Mouse (Mus musculus) erythroblast, embryonic 14.5 days (primary cell): ENCODE results near the gene Trim56. TPM values are rescaled to one million over a fixed set of nuclear protein-coding genes. Genes with fewer than 3 reads are reported as not detected.
A peak's percentile ranks its signal among the peaks of the same experiment; 100 is the strongest.

Experiments
- H3K27me3 ChIP-seq: 2 replicates; pipeline ENCODE4 v1.6.1; 2012; ENCODE audit warnings: inconsistent platforms; ENCODE audit not compliant: control insufficient read depth
- H3K36me3 ChIP-seq: 2 replicates; pipeline ENCODE4 v1.6.1; 2012; ENCODE audit warnings: mild to moderate bottlenecking, inconsistent platforms; ENCODE audit not compliant: control insufficient read depth
- H3K4me1 ChIP-seq: 2 replicates; pipeline ENCODE4 v1.6.1; 2012; ENCODE audit warnings: inconsistent platforms; ENCODE audit not compliant: control insufficient read depth
- H3K4me3 ChIP-seq: replicated peaks from 2 replicates; pipeline ENCODE3; 2012; ENCODE audit warnings: moderate library complexity, mild to moderate bottlenecking, inconsistent platforms
- H3K9me3 ChIP-seq: 2 replicates; pipeline ENCODE4 v1.6.1; 2012; ENCODE audit warnings: low read length, inconsistent platforms, mixed read lengths; ENCODE audit not compliant: control insufficient read depth
- GATA1 ChIP-seq: IDR thresholded peaks from 2 replicates; pipeline ENCODE4 v1.6.1; 2012; ENCODE audit warnings: low read length, inconsistent platforms, mixed read lengths
- TAL1 ChIP-seq: IDR thresholded peaks from 3 replicates; pipeline ENCODE4 v1.6.1; 2012; ENCODE audit warnings: low read length, inconsistent platforms, mixed read lengths
- polyA plus RNA-seq: library from polyadenylated mRNA; stranded (reverse); fragments of >175 nt; gene quantifications from 2 replicates; pipeline ENCODE4 v1.2.3, GENCODE M21; 2012

Gene Trim56
- polyA plus RNA-seq, 1 experiment, result 3.5 TPM

DNA sequence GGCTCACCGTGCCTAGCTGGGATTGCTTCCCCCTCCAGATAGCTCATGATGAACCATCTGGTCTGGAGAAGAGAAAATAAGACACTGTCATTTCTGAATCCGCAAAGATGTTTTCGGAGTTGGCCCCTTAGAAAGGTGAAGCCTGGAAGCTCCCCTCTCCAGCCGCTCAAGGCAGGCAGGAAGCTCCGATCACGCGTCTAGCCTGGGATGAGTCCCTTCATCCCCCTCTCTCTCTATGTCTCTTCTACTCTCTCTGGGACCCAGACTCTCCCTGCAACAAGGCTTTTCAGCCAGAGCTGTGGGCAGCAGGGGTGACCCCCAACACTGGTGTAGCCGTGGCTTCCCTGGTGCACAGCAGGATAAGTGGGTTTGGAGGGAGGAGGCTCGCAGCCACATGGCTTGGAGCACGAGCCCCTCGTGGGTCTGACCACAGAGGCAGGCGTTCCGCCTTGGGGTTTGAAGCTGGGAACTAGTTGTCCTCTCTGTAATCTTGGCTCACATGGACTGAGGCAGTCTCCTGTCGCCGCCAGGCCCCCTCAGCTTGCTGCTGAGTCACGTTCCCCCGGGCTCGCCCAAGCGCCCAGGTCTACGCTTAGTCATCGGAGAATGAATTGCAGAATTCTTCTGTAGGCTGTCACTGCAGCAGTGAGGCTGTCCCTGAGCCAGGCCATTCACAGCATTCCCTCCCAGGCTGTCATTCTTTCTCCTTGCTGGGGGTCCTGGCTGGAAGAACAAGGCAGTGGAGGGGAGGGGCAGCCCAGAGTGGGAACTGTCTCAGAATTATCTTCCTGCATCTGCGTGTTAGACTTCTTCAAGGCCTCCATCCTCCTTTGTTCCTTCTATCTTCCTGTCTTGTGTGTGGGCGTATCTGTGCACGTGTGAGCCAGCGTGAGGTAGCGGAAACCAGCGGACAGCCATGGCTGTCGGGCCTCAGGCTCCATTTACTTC lies 13.2 kb downstream of the Trim56 start:
- H3K36me3 ChIP-seq, result peaks cover 53% of the 10 kb centered on the region
- H3K9me3 ChIP-seq, result peaks cover 28% of the 10 kb centered on the region
- H3K27me3 ChIP-seq, result no peaks in the 10 kb centered on the region
- TF ChIP-seq TAL1, result peak; percentile 46; the same call in 2 of the 3 replicates
- TF ChIP-seq GATA1, result no peak
- peak overlapping the region; percentile 60 for H3K4me3 ChIP-seq
- H3K4me1 ChIP-seq, result peaks cover 98% of the 10 kb centered on the region

- Histone ChIP-seq H3K4me1 (peaks cover 99% of the 10 kb centered on the region), H3K4me3 (peak overlapping the region; percentile 60), H3K27me3 (no peaks in the 10 kb centered on the region), H3K36me3 (peaks cover 53% of the 10 kb centered on the region), H3K9me3 (peaks cover 28% of the 10 kb centered on the region)
- TF ChIP-seq GATA1, result no peak
- no peak for TF ChIP-seq TAL1
Observed at GRCm38 (mm10) chr5:137102078-137102477, 13.9 kb downstream of the Trim56 start.

DNA sequence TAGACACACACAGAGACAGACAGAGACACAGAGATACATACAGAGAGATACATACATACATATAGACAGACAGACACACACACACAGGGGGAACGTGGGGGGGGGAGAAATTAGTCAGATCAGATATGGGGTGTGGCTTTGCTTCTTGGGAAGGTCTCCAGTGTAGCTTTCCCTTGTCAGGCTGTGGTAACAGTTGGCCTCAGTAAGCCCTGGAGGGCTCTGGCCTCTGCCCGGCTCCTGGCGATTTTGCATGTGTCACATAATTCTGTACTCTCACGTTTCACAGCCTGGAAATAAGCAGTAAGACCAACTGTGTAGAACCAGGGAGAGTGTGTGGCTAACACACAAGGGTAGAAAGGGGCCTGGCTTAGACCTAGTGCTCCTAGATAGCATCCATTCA lies 15.3 kb downstream of the Trim56 start:
- H3K27me3 ChIP-seq, result no peaks in the 10 kb centered on the region
- TF ChIP-seq TAL1 (no peak), GATA1 (no peak)
- peaks cover 28% of the 10 kb centered on the region for H3K9me3 ChIP-seq
- peaks cover 46% of the 10 kb centered on the region for H3K36me3 ChIP-seq
- H3K4me1 ChIP-seq, result peaks cover 88% of the 10 kb centered on the region
- no peak overlapping the region for H3K4me3 ChIP-seq

DNA sequence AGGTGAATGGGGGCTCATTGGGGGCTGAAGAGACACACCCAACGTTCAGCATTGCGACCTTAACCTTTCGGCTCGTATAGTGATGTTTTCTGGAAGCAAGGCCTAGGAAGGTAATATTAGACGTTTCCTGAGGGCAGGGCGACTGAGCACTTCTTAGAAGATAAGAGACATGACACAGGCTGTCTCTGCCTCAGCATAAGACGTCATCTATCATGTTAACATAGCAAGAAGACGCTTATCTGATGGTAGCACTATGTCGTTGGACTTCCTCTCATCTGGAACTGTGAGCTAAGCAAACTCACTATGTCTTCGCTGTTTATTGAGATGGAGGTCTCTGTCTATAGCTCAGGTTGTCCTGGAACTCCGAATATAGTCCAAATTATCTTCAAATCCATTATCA lies 17.6 kb downstream of the Trim56 start:
- no peaks in the 10 kb centered on the region for H3K27me3 ChIP-seq
- H3K4me3 ChIP-seq, result peak overlapping the region; percentile 10
- peaks cover 77% of the 10 kb centered on the region for H3K4me1 ChIP-seq
- H3K9me3 ChIP-seq, result peaks cover 16% of the 10 kb centered on the region
- H3K36me3 ChIP-seq, result peaks cover 24% of the 10 kb centered on the region
- TF ChIP-seq TAL1 (no peak), GATA1 (peak; percentile 91)

- Histone ChIP-seq H3K36me3 (peaks cover 8% of the 10 kb centered on the region), H3K4me3 (no peak overlapping the region), H3K27me3 (no peaks in the 10 kb centered on the region), H3K9me3 (no peaks in the 10 kb centered on the region), H3K4me1 (peaks cover 61% of the 10 kb centered on the region)
- no peak for TF ChIP-seq GATA1
- no peak for TF ChIP-seq TAL1
Observed at GRCm38 (mm10) chr5:137096037-137096436, 20.0 kb downstream of the Trim56 start.

GRCm38 (mm10) chr5:137095135-137095534 lies 20.9 kb downstream of the Trim56 start:
- Histone ChIP-seq H3K4me3 (no peak overlapping the region), H3K9me3 (no peaks in the 10 kb centered on the region), H3K27me3 (no peaks in the 10 kb centered on the region), H3K4me1 (peaks cover 52% of the 10 kb centered on the region), H3K36me3 (peaks cover 5% of the 10 kb centered on the region)
- TF ChIP-seq TAL1, result no peak

- Histone ChIP-seq H3K27me3 (no peaks in the 10 kb centered on the region), H3K9me3 (no peaks in the 10 kb centered on the region), H3K36me3 (0 out of 2 replicates have a peak, but pooled peaks cover 2% of the 10 kb centered on the region), H3K4me1 (peaks cover 42% of the 10 kb centered on the region), H3K4me3 (no peak overlapping the region)
- TF ChIP-seq TAL1 (no peak), GATA1 (no peak)
Observed at GRCm38 (mm10) chr5:137093720-137094119, 22.3 kb downstream of the Trim56 start.

DNA sequence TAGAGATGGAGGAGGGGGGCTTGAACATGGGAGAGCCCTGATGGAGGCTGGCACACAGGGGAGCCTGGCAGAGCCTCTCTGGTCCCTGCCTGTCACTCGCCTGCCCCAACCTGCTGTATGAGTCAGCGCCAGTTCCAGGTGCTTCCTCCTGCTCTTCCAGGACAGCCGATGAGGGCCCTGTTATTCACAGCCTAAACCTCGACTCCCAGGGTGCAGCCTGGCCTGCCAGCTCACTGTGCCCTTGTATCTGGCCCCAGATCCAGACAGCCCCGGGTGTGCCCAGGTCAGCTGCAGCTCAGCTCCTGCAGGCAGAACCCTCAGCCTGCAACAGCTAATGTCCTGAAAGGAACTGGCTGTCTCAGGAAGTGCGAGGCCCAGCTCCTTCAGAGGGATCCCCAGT lies 24.4 kb downstream of the Trim56 start:
- TF ChIP-seq TAL1, result no peak
- no peak for TF ChIP-seq GATA1
- peaks cover 8% of the 10 kb centered on the region for H3K9me3 ChIP-seq
- no peaks in the 10 kb centered on the region; the same call in 1 of the 2 replicates for H3K36me3 ChIP-seq
- H3K27me3 ChIP-seq, result no peaks in the 10 kb centered on the region
- no peak overlapping the region for H3K4me3 ChIP-seq
- H3K4me1 ChIP-seq, result peaks cover 29% of the 10 kb centered on the region

- Histone ChIP-seq H3K9me3 (peaks cover 12% of the 10 kb centered on the region), H3K4me1 (peaks cover 34% of the 10 kb centered on the region)
- TF ChIP-seq TAL1, result no peak
- TF ChIP-seq GATA1, result no peak
Observed at GRCm38 (mm10) chr5:137090870-137091269, 25.1 kb downstream of the Trim56 start.

DNA sequence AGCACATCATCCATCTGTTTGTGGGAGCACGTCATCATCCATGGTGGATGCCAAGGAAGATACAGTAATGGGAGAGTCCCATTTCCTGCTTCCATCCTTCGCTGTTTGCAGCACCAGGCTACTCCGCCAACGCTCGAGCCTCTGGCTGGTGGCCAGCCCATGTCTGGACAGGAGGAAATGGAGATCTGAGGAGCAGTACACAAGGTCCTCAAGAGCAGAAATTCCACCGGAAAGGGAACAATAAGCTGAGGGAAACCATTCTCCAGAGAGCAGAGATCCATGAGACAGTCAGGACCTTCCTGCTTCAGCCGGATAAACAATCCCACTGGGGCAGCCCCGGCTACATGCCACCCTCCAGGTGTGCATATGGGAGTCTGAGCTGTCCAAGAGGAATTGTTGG lies 28.6 kb downstream of the Trim56 start:
- H3K27me3 ChIP-seq, result no peaks in the 10 kb centered on the region
- TF ChIP-seq TAL1 (no peak), GATA1 (no peak)
- H3K4me1 ChIP-seq, result peaks cover 48% of the 10 kb centered on the region
- H3K9me3 ChIP-seq, result peaks cover 12% of the 10 kb centered on the region
- no peak overlapping the region for H3K4me3 ChIP-seq
- H3K36me3 ChIP-seq, result no peaks in the 10 kb centered on the region; the same call in 1 of the 2 replicates

More at GRCm38 (mm10) chr5:137090870-137091269, 25.1 kb downstream of the Trim56 start:
- H3K27me3 ChIP-seq, result no peaks in the 10 kb centered on the region
- H3K36me3 ChIP-seq, result no peaks in the 10 kb centered on the region; the same call in 1 of the 2 replicates
- H3K4me3 ChIP-seq, result no peak overlapping the region
